Mouse (Mus musculus) heart, embryonic 11.5 days (tissue): ENCODE data around the gene Srp72. TPM values are rescaled to one million over a fixed set of nuclear protein-coding genes. Genes with fewer than 3 reads are reported as not detected.

Experiments used
- ATAC-seq: fragments of 200-750 bp; cut with Nextera tagmentation; replicated peaks from 2 replicates; pipeline ENCODE4 v1.8.0; 2017; ENCODE audit warnings: moderate library complexity; ENCODE audit not compliant: insufficient number of reproducible peaks, low FRiP score, low TSS enrichment
- H3K27ac ChIP-seq: fragments of 300-500 bp; sonication (generic); 2 replicates; pipeline ENCODE4 v1.5.1; 2014; ENCODE audit warnings: mild to moderate bottlenecking, low read depth, low read length
- H3K27me3 ChIP-seq: fragments of 300-500 bp; sonication (generic); 2 replicates; pipeline ENCODE4 v1.6.1; 2014; ENCODE audit warnings: mild to moderate bottlenecking, low read length, mixed read lengths; ENCODE audit not compliant: control insufficient read depth, insufficient read depth
- H3K36me3 ChIP-seq: fragments of 300-500 bp; sonication (generic); 2 replicates; pipeline ENCODE4 v1.6.1; 2014; ENCODE audit warnings: mild to moderate bottlenecking, low read length, moderate library complexity, mixed read lengths; ENCODE audit not compliant: control insufficient read depth, insufficient read depth
- H3K4me1 ChIP-seq: fragments of 300-500 bp; sonication (generic); 2 replicates; pipeline ENCODE4 v1.6.1; 2014; ENCODE audit warnings: low read length; ENCODE audit not compliant: control insufficient read depth, insufficient read depth
- H3K4me2 ChIP-seq: fragments of 300-500 bp; sonication (generic); 2 replicates; pipeline ENCODE4 v1.6.1; 2014; ENCODE audit warnings: mild to moderate bottlenecking, moderate library complexity
- H3K4me3 ChIP-seq: fragments of 300-500 bp; sonication (generic); 2 replicates; pipeline ENCODE4 v1.5.1; 2014; ENCODE audit warnings: low read depth, low read length
- H3K9ac ChIP-seq: fragments of 300-500 bp; sonication (generic); 2 replicates; pipeline ENCODE4 v1.6.1; 2014; ENCODE audit warnings: mild to moderate bottlenecking, low read depth, low read length, moderate library complexity
- H3K9me3 ChIP-seq: fragments of 300-500 bp; sonication (generic); replicated peaks from 2 replicates; pipeline ENCODE4 v1.6.1; 2016; ENCODE audit warnings: low read length; ENCODE audit not compliant: control insufficient read depth
- WGBS: fragments of 180-500 bp; shearing (Covaris S2); extraction: QIAGEN DNeasy Blood & Tissue Kit; methylation state at CpG from one replicate; pipeline ENCODE4 v1.1.7; 2014; ENCODE audit not compliant: insufficient replicate concordance; 5-methylcytosine and 5-hydroxymethylcytosine counted together
- polyA plus RNA-seq: library from polyadenylated mRNA; unstranded; fragments of >200 nt; fragmentation: Nextera tagmentation; extraction: Ambion mirVana; gene quantifications from 2 replicates; pipeline ENCODE4 v1.2.1, GENCODE M21; 2014

Gene Srp72
- polyA plus RNA-seq, 1 experiment from 2014 or later = 51.9 TPM

GRCm38 (mm10) chr5:76975736-76976135, 1.3 kb downstream of the Srp72 start:
- 91% methylated on average over 8 of the region's 8 CpGs for WGBS
- H3K4me2 ChIP-seq = peak overlapping the region; percentile 82
- peak overlapping the region; percentile 96 for H3K4me3 ChIP-seq
- peaks cover 18% of the 10 kb centered on the region for H3K36me3 ChIP-seq
- H3K27me3 ChIP-seq = no peaks in the 10 kb centered on the region
- H3K4me1 ChIP-seq = peaks cover 14% of the 10 kb centered on the region
- no peak for ATAC-seq
- no peaks in the 10 kb centered on the region for H3K9me3 ChIP-seq
- no peak overlapping the region for H3K27ac ChIP-seq
- H3K9ac ChIP-seq = no peak overlapping the region

DNA sequence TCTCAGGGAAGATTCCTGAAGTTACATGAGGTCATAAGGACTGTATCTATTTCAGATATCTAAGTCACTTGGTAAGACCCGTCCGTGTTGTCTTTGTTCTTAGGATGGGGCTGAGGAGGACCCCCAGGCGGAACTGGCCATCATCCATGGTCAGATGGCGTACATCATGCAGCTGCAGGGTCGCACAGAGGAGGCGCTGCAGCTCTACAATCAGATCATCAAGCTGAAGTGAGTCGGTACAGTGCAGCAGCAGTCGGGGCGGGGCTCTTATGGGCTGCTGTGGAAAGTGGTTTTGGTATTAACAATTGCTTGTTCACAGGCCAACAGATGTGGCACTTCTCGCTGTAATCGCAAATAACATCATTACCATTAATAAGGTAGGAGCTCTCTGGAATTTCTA, 9.5 kb downstream of the Srp72 start:
- no peak overlapping the region for H3K4me2 ChIP-seq
- H3K4me3 ChIP-seq = no peak overlapping the region
- H3K4me1 ChIP-seq = no peaks in the 10 kb centered on the region
- H3K27ac ChIP-seq = no peak overlapping the region
- peaks cover 53% of the 10 kb centered on the region for H3K36me3 ChIP-seq
- 89% methylated on average over 11 of the region's 11 CpGs for WGBS
- no peak overlapping the region for H3K9ac ChIP-seq
- no peak for ATAC-seq
- H3K27me3 ChIP-seq = no peaks in the 10 kb centered on the region
- H3K9me3 ChIP-seq = no peaks in the 10 kb centered on the region

GRCm38 (mm10) chr5:76990789-76991188, 16.3 kb downstream of the Srp72 start:
- H3K4me3 ChIP-seq = no peak overlapping the region
- no peaks in the 10 kb centered on the region for H3K9me3 ChIP-seq
- no peaks in the 10 kb centered on the region for H3K4me1 ChIP-seq
- H3K9ac ChIP-seq = no peak overlapping the region
- no peak for ATAC-seq
- H3K27me3 ChIP-seq = no peaks in the 10 kb centered on the region
- no peak overlapping the region for H3K27ac ChIP-seq
- H3K4me2 ChIP-seq = no peak overlapping the region
- peaks cover 45% of the 10 kb centered on the region for H3K36me3 ChIP-seq
- WGBS = 90% methylated on average over 3 of the region's 3 CpGs

DNA sequence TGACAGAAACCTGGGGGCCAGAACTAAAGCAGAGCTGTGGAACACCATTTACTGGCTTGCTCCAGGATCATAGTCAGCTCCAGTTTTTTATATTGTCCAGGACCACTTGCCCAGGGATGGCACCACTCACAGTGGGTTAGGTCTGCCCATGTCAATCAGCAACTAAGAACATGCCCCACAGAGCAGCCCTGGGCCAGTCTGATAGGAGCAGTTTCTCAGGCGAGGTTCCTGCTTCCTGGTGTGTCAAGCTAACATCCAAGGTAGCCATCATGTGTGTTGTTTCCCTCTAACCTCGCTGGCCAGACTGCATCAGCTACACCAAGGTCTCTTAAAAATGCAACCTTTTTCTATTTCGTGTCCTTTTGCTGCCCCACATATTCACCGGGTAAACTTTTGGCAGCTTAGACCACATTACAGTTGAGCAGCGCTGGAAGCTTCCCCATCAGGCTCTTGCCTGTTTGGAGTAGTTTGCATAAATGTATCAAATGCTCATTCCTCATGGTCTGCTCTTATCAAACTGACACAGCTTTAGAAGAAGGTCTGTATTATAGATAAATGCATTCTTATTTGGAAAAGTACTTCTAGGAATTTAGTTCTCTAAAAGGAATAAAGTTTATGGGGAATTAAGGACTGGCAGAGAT, 18.8 kb downstream of the Srp72 start:
- no peak overlapping the region for H3K27ac ChIP-seq
- H3K9ac ChIP-seq = no peak overlapping the region
- H3K27me3 ChIP-seq = no peaks in the 10 kb centered on the region
- H3K4me2 ChIP-seq = no peak overlapping the region
- ATAC-seq = no peak
- no peaks in the 10 kb centered on the region for H3K9me3 ChIP-seq
- WGBS = 95% methylated on average over 5 of the region's 5 CpGs
- H3K4me3 ChIP-seq = no peak overlapping the region
- H3K4me1 ChIP-seq = no peaks in the 10 kb centered on the region
- peaks cover 48% of the 10 kb centered on the region for H3K36me3 ChIP-seq

- H3K9ac ChIP-seq = no peak overlapping the region
- WGBS = 50% methylated on average over 5 of the region's 5 CpGs
- no peaks in the 10 kb centered on the region for H3K9me3 ChIP-seq
- no peaks in the 10 kb centered on the region for H3K4me1 ChIP-seq
- no peak overlapping the region for H3K4me2 ChIP-seq
- ATAC-seq = no peak
- H3K4me3 ChIP-seq = no peak overlapping the region
- no peak overlapping the region for H3K27ac ChIP-seq
- H3K27me3 ChIP-seq = no peaks in the 10 kb centered on the region
- H3K36me3 ChIP-seq = peaks cover 26% of the 10 kb centered on the region
These were observed 23.9 kb downstream of the Srp72 start for GRCm38 (mm10) chr5:76998416-76998815.

GRCm38 (mm10) chr5:77001192-77001591, 26.7 kb downstream of the Srp72 start:
- no peak for ATAC-seq
- WGBS = 84% methylated on average over 17 of the region's 17 CpGs
- H3K9me3 ChIP-seq = no peaks in the 10 kb centered on the region
- no peak overlapping the region for H3K4me2 ChIP-seq
- no peaks in the 10 kb centered on the region for H3K27me3 ChIP-seq
- H3K4me1 ChIP-seq = no peaks in the 10 kb centered on the region
- peaks cover 11% of the 10 kb centered on the region; the same call in 1 of the 2 replicates for H3K36me3 ChIP-seq
- H3K9ac ChIP-seq = no peak overlapping the region
- no peak overlapping the region for H3K27ac ChIP-seq
- H3K4me3 ChIP-seq = no peak overlapping the region

DNA sequence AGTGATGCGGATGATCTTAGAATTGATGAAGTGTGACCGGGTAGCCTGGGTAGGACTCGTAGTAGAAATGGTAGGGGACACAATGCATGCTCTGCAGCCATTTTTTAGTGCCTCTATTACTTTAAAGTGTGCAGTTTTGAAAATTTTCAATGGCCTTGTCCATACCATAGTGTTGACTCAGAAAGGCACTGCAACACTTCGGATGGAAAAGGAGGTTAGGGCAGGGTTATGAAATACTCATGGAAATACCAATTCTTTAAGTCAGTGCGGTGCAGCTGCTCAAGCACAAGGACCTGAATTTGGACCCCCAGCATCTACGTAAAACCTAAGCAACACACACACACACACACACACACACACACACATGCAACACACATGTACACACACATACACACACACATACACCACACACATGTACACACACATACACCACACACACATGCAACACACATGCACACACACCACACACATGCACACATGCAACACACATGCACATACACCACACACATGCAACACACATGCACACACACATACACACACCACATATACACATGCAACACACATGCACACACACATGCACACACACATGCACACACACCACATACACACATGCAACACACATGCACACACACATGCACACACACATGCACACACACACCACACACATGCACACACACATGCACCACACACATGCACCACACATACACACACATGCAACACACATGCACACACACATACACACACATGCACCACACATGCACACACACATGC, 29.8 kb downstream of the Srp72 start, which contains the start of gene Arl9:
Gene Arl9, plus strand, starts transcription at position 5 of the 771 bp plus-strand sequence.
- no peak within 1 kb of the TSS for H3K27ac ChIP-seq
- no peaks in the 10 kb centered on the region for H3K27me3 ChIP-seq
- WGBS = 91% methylated on average over 6 of the region's 6 CpGs
- H3K9me3 ChIP-seq = no peaks in the 10 kb centered on the region
- no peak within 1 kb of the TSS for H3K4me3 ChIP-seq
- no peak within 1 kb of the TSS for H3K4me2 ChIP-seq
- 0 out of 2 replicates have a peak, but pooled peaks cover 1% of the 10 kb centered on the region for H3K36me3 ChIP-seq
- no peaks in the 10 kb centered on the region for H3K4me1 ChIP-seq
- no peak for ATAC-seq
- H3K9ac ChIP-seq = no peak within 1 kb of the TSS

DNA sequence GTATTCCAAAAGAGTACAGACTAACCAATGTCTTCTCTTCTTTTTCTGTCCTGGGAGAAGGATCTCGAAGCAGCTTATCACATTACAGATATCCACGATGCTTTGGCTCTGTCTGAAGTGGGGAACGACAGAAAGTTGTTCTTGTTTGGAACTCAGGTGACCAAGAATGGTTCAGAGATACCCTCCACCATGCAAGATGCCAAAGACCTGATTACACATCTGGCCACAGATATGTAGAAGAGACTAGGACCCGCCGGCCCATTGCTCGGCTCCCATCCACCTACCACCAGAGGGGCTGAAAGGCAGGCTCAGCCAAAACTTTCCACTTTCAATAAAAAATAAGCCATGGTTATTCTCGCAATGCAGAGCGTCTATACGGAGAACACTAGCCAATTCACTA, 35.9 kb downstream of the Srp72 start:
- H3K4me3 ChIP-seq = no peak overlapping the region
- no peaks in the 10 kb centered on the region for H3K4me1 ChIP-seq
- H3K4me2 ChIP-seq = no peak overlapping the region
- no peaks in the 10 kb centered on the region for H3K27me3 ChIP-seq
- H3K36me3 ChIP-seq = no peaks in the 10 kb centered on the region
- no peak overlapping the region for H3K9ac ChIP-seq
- 76% methylated on average over 9 of the region's 9 CpGs for WGBS
- no peak overlapping the region for H3K27ac ChIP-seq
- H3K9me3 ChIP-seq = no peaks in the 10 kb centered on the region
- no peak for ATAC-seq
